8 mouse cellular contexts compared by ENCODE assay signal in genomic region chr2:155826630-155827424, GRCm38 (mm10). TPM values are rescaled to one million over a fixed set of nuclear protein-coding genes. Genes with fewer than 3 reads are reported as not detected.
A peak's percentile ranks its signal among the peaks of the same experiment; 100 is the strongest.
DNase-seq lines count a peak whose midpoint lies in the region; ATAC-seq lines count a peak whose summit lies in the region.

Gene Eif6 (minus strand): TSS chr2:155826925.

- H3K36me3 ChIP-seq in embryonic facial prominence, embryonic 11.5 days (replicated peaks; ENCODE audit: control insufficient read depth, insufficient read depth, low read depth, low read length): peaks cover 3% of the 10 kb centered on the region; the same call in 1 of the 2 replicates
- peaks cover 24% of the 10 kb centered on the region for H3K36me3 ChIP-seq in limb, embryonic 10.5 days
- H3K36me3 ChIP-seq in midbrain, embryonic 12.5 days: peaks cover 22% of the 10 kb centered on the region

- H3K9ac ChIP-seq in embryonic facial prominence, embryonic 11.5 days (replicated peaks; ENCODE audit: low read length): peak within 1 kb of the TSS; percentile 68
- H3K9ac ChIP-seq in midbrain, embryonic 12.5 days (replicated peaks): peak within 1 kb of the TSS; percentile 88

- H3K27ac ChIP-seq in embryonic facial prominence, embryonic 11.5 days (replicated peaks; ENCODE audit: low read depth, low read length): 0 out of 2 replicates have a peak within 1 kb of the TSS, but pooled peaks have one; percentile 23
- H3K27ac ChIP-seq in limb, embryonic 10.5 days: peak within 1 kb of the TSS; percentile 86
- peak within 1 kb of the TSS; percentile 77 for H3K27ac ChIP-seq in midbrain, embryonic 12.5 days (replicated peaks)

- no peaks in the 10 kb centered on the region for H3K27me3 ChIP-seq in embryonic facial prominence, embryonic 11.5 days (ENCODE audit: control insufficient read depth, insufficient read depth, low read length)
- no peaks in the 10 kb centered on the region for H3K27me3 ChIP-seq in limb, embryonic 10.5 days (ENCODE audit: low read depth, poor library complexity, severe bottlenecking)
- no peaks in the 10 kb centered on the region for H3K27me3 ChIP-seq in midbrain, embryonic 12.5 days

- peak within 1 kb of the TSS; percentile 74 for H3K4me3 ChIP-seq in embryonic facial prominence, embryonic 11.5 days (ENCODE audit: low read depth, low read length)
- H3K4me3 ChIP-seq in limb, embryonic 10.5 days: peak within 1 kb of the TSS; percentile 75
- H3K4me3 ChIP-seq in midbrain, embryonic 12.5 days: peak within 1 kb of the TSS; percentile 96

- H3K4me1 ChIP-seq in embryonic facial prominence, embryonic 11.5 days (ENCODE audit: control insufficient read depth, insufficient read depth, low read length): no peaks in the 10 kb centered on the region; the same call in 1 of the 2 replicates
- peaks cover 19% of the 10 kb centered on the region for H3K4me1 ChIP-seq in limb, embryonic 10.5 days
- H3K4me1 ChIP-seq in midbrain, embryonic 12.5 days: peaks cover 18% of the 10 kb centered on the region

- peak; percentile 92 for ATAC-seq in embryonic facial prominence, embryonic 11.5 days (replicated peaks; ENCODE audit: insufficient number of reproducible peaks, low FRiP score, low TSS enrichment, low read depth)
- peak; percentile 92 for ATAC-seq in midbrain, embryonic 12.5 days (ENCODE audit: low FRiP score, low read depth)

- WGBS in embryonic facial prominence, embryonic 11.5 days: 5% methylated on average over 27 of the region's 27 CpGs
- WGBS in limb, embryonic 10.5 days: 5% methylated on average over 27 of the region's 27 CpGs
- 6% methylated on average over 27 of the region's 27 CpGs for WGBS in midbrain, embryonic 12.5 days

- DNase-seq in 3T3-L1 (ENCODE audit: low read depth, low spot score): peak; percentile 96
- peak; percentile 85 for DNase-seq in adrenal gland, postnatal 25 days
- DNase-seq in embryonic facial prominence, embryonic 11.5 days (ENCODE audit: low spot score): peak; percentile 96
- DNase-seq in heart, adult 11 months: peak; percentile 99
- peak; percentile 89 for DNase-seq in kidney, adult 11 months
- DNase-seq in limb, embryonic 10.5 days (ENCODE audit: low spot score): peak; percentile 94
- peak; percentile 83 for DNase-seq in skeletal muscle tissue, adult 2 months (ENCODE audit: low read depth, low spot score)

- peak within 1 kb of the TSS; percentile 58 for H3K4me2 ChIP-seq in embryonic facial prominence, embryonic 11.5 days (ENCODE audit: low read depth, low read length)
- H3K4me2 ChIP-seq in midbrain, embryonic 12.5 days (replicated peaks): peak within 1 kb of the TSS; percentile 92

- no peaks in the 10 kb centered on the region for H3K9me3 ChIP-seq in embryonic facial prominence, embryonic 11.5 days (replicated peaks; ENCODE audit: control insufficient read depth, low read length)
- no peaks in the 10 kb centered on the region for H3K9me3 ChIP-seq in limb, embryonic 10.5 days (replicated peaks)
- H3K9me3 ChIP-seq in midbrain, embryonic 12.5 days: no peaks in the 10 kb centered on the region

RNA-seq across cellular contexts. Expression of gene Eif6, which starts in this region (rescaled TPM):
- total RNA-seq in adrenal gland, postnatal 25 days (2021): 112 and 131 TPM in 2 replicates
- polyA plus RNA-seq in embryonic facial prominence, embryonic 11.5 days (2014; fragmentation: Nextera tagmentation; extraction: Ambion mirVana): 198 and 213 TPM in 2 replicates
- 250 and 301 TPM in 2 replicates for polyA plus RNA-seq in limb, embryonic 10.5 days (2016; fragmentation: Nextera tagmentation; extraction: Ambion mirVana)
- polyA plus RNA-seq in midbrain, embryonic 12.5 days (2016; fragmentation: Nextera tagmentation; extraction: Ambion mirVana): 165 and 179 TPM in 2 replicates

Comparison
In these comparisons a context has a peak if more than half of its experiments do, and no peak if none do; other contexts are left out.
1. Peak in every context shown above with its lines: DNase-seq, ATAC-seq, H3K4me3 ChIP-seq and H3K27ac ChIP-seq.
2. H3K27ac ChIP-seq: peak in every context shown above with its lines; median percentile 86 in limb, embryonic 10.5 days; 77 in midbrain, embryonic 12.5 days; 23 in embryonic facial prominence, embryonic 11.5 days.